Mouse (Mus musculus) heart, adult 10 weeks (tissue): ENCODE results near the gene Rhoh. TPM values are rescaled to one million over a fixed set of nuclear protein-coding genes. Genes with fewer than 3 reads are reported as not detected.

Source experiments
- polyA plus RNA-seq: library from polyadenylated mRNA; stranded (reverse); fragments of 350-450 nt; fragmentation: Illumina TruSeq; extraction: RNeasy Lipid Tissue Mini Kit (QIAGEN cat#74804); gene quantifications from one replicate; pipeline ENCODE4 v1.2.3, GENCODE M21; 2014; ENCODE audit warnings: low read depth, low replicate concordance

Gene Rhoh
- polyA plus RNA-seq, result 0.26 TPM

DNA sequence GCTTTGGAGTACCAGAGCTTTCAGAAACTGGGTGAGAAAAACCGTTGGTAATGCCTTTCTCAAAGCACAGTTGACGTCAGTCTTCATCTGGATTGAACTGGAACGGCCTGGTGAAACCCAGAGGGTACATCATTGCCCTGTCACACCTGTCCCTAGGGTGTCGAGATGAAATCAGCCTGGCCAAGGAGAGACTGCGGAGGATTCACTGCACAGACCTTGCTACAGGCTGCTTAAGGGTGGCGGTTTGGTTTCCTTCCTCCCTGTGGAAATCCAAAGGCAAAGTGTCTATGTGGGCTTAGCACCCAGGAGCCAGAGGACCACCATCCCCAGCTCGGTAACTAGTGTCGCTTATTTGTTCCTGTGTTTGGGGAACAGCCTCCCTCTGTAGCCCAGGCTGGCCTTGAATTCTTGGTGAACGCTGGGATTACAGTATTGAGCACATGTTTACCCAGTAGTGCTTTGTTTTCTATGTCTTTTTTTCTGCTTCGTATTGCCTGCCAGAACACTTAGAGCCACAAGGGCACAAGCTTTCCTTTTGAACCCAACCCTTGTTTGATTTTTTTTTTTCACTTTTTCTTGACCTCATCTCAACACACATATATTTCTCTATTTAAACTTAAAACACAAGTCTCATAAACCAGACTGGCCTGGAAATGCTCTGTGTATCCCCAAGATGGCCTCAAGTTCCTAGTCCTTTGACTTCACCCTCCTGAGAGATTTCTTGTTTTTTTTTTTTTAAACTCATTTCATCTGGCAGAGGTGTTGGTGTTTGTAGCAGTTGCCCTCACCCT lies at the start of gene Rhoh:
Gene Rhoh, plus strand, starts transcription at position 60 of the 791 bp plus-strand sequence.

DNA sequence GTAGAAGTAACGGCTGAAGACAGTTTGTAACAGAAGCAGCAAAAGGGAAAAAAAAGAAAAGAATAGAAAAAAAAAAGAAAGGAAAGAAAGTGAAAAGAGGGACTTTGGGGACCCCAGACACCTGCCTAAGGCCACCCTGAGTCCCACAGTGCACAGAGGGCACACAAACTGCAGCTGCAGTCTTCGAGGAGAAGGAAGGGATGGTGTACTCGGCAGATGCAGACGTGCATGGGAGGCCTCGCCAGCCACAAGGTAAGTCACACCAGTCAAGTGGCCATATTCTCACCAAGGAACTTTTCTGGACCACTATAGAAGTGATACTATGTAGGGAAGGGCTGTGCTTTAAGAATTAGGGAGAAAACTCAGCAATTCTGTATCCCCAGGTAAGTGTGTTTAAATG lies 73.8 kb downstream of the Rhoh start, which contains the start of gene Chrna9:
Gene Chrna9, plus strand, starts transcription at position 139 of the 400 bp plus-strand sequence.

Other genes with a start within 250 kb of the Rhoh start
- gene Pds5a, start 162.9 kb upstream of the Rhoh start, polyA plus RNA-seq, result 40.3 TPM
- gene N4bp2, start 97.7 kb upstream of the Rhoh start, polyA plus RNA-seq, result 5.6 TPM
- gene Chrna9, start 73.7 kb downstream of the Rhoh start, polyA plus RNA-seq, result not detected
- gene 9130230L23Rik, start 143.1 kb downstream of the Rhoh start, polyA plus RNA-seq, result not detected